Mouse (Mus musculus): ENCODE data around the gene Smap2.

DNA sequence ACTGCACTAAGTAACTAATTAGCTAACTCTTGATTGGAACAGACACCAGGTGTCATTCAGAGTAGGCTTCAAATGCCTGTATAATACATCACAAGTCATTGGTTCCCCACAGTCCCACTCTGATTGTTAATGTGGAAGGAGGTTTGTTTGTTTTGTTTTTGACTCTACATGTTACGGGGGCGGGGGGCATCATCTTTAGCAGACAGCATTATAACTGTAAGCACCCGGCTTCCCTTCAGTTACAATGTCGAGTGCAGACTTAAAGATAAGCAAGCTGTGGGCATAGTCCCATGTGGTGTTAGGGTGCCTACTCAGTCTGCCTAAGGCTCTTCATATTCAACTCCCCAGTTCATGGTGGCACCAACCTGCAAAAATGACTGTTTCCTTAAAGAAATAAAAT is 64.0 kb downstream of the Smap2 start:
- TF ChIP-seq POLR2A (IDR thresholded peaks at IDR 0.05; ENCODE audit: low read depth, low read length) (no peak), RAD21 (IDR thresholded peaks at IDR 0.05; ENCODE audit: low read depth, low read length) (no peak), CHD1 (IDR thresholded peaks at IDR 0.05; ENCODE audit: low read depth, low read length) (no peak), USF1 (IDR thresholded peaks at IDR 0.05; ENCODE audit: low read depth, low read length) (no peak), CTCF (conservative IDR thresholded peaks at IDR 0.05 in 1 of 2, IDR thresholded peaks at IDR 0.05 in 1 of 2; ENCODE audit: low read depth in 2 of 2, low read length in 2 of 2) (no peak), HCFC1 (IDR thresholded peaks at IDR 0.05; ENCODE audit: low read depth, low read length) (no peak), POLR2AphosphoS2 (IDR thresholded peaks at IDR 0.05; ENCODE audit: low read depth, low read length) (no peak)
